Comparison of ENCODE assay signal across 22 mouse cellular contexts in genomic region chr11:69437291-69437690, GRCm38 (mm10).
"Had no signal": no experiment of that assay in that cellular context is flagged by ENCODE, and none has a peak within 500 bp of the region (broad histone marks: within the 10 kb centered on the region; RNA-seq: fewer than 3 reads in every experiment).

No protein-coding gene starts in this region.

- H3K27ac ChIP-seq: heart, adult 2 months; heart, embryonic 13.5 days; heart, embryonic 15.5 days; hindbrain, embryonic 13.5 days; hindbrain, embryonic 15.5 days; hindbrain, postnatal 0 days; layer of hippocampus, adult 2 months; limb, embryonic 13.5 days; limb, embryonic 15.5 days; liver, embryonic 12.5 days; liver, embryonic 14.5 days had no signal

- H3K36me3 ChIP-seq: heart, embryonic 13.5 days; heart, embryonic 15.5 days; hindbrain, embryonic 13.5 days; hindbrain, embryonic 15.5 days; limb, embryonic 13.5 days; limb, embryonic 15.5 days; liver, embryonic 12.5 days had no signal

- H3K27me3 ChIP-seq: heart, embryonic 15.5 days; hindbrain, embryonic 13.5 days; hindbrain, embryonic 15.5 days; limb, embryonic 13.5 days; limb, embryonic 15.5 days had no signal

- DNase-seq: gastrocnemius, postnatal 14 days; gastrocnemius, postnatal 36 days; heart, adult 11 months; heart, adult 2 months; heart, postnatal 14 days; heart, postnatal 36 days; kidney, adult 18-20 months; kidney, adult 8-10 months; kidney, postnatal 10 days; kidney, postnatal 25 days; kidney, postnatal 4 days; left cerebral cortex, postnatal 4 days had no signal

- H3K4me1 ChIP-seq: liver, embryonic 12.5 days had no signal

- H3K9ac ChIP-seq: heart, embryonic 13.5 days; heart, embryonic 15.5 days; hindbrain, embryonic 13.5 days; hindbrain, embryonic 15.5 days; limb, embryonic 13.5 days; limb, embryonic 15.5 days; liver, embryonic 12.5 days; liver, embryonic 14.5 days had no signal

- H3K4me3 ChIP-seq: heart, adult 2 months; heart, embryonic 13.5 days; heart, embryonic 15.5 days; hindbrain, embryonic 13.5 days; hindbrain, embryonic 15.5 days; layer of hippocampus, adult 2 months; limb, embryonic 13.5 days; limb, embryonic 15.5 days; liver, embryonic 12.5 days had no signal

- H3K9me3 ChIP-seq: heart, embryonic 13.5 days; heart, embryonic 15.5 days; hindbrain, embryonic 13.5 days; hindbrain, embryonic 15.5 days; limb, embryonic 13.5 days; limb, embryonic 15.5 days; liver, embryonic 12.5 days had no signal
